Mouse (Mus musculus): Measurements from ENCODE around the gene Lrrc8b. TPM values are rescaled to one million over a fixed set of nuclear protein-coding genes. Genes with fewer than 3 reads are reported as not detected.

The Lrrc8b gene
- polyA plus RNA-seq, 1 experiment from 2014 or later: 6.1 TPM

DNA sequence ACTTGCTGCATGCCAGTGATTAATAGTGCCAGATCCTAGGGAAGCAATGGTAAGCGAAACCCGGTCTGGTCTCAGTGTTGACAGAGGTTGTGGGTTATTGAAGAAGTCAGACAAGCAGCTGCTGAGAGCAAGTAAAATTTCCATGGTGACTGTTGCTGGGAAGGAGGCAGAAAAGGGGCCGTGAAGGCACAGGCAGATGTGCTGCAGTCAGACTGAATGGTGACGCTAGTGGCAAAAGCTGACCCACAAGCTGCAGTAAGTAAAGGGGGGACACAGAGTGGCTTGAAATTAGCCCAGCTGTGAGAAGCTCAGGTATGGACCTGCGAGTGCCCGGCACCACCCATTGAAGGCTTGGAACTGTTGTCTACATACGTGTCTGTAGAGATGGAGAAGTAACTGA, 11.8 kb downstream of the Lrrc8b start:
- 81% methylated on average over 7 of the region's 7 CpGs for WGBS
- H3K27me3 ChIP-seq: no peaks in the 10 kb centered on the region
- no peaks in the 10 kb centered on the region for H3K4me1 ChIP-seq
- H3K4me3 ChIP-seq: no peak overlapping the region
- no peak overlapping the region for H3K4me2 ChIP-seq (replicated peaks)
- H3K27ac ChIP-seq: no peak overlapping the region
- no peaks in the 10 kb centered on the region for H3K9me3 ChIP-seq
- ATAC-seq (ENCODE audit: insufficient number of reproducible peaks, insufficient read depth, low FRiP score, low TSS enrichment): no peak
- peaks cover 4% of the 10 kb centered on the region; the same call in 1 of the 2 replicates for H3K36me3 ChIP-seq
- no peak overlapping the region for H3K9ac ChIP-seq

DNA sequence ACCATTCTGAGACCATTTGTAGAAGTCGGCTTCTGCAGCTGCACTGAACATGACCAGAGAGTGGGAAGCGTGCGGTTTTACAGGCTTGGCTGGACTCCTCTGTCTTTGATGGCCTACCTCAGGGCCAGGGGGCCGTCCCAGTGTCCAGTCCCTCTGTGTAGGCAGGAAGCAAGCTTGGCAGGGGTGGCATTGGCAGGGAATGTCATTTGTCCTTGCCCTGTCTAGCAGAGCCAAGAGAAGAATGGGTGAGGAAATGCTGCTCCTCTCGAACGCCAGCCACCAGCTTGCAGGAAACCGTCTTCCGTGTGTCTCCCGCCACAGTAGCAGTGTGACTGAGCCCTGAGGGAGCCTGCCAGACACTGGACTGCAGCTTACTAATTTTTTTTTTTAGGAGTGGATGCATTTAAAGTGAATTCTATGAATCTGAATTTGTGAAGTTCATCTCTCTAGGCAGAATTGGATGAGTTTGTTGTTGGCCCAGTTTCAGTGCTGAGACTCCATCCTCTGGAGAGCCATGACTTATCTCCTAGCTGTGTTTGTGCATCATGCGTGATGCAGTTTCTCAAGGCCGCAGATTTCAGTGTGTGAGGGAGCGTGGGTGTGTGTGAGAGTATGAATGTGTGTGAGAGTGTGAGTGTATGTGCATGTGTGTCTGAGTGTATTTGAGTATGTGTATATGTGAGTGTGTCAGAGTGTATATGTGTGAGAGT, 12.8 kb downstream of the Lrrc8b start:
- Histone ChIP-seq H3K4me2 (replicated peaks) (no peak overlapping the region), H3K9ac (no peak overlapping the region), H3K4me1 (no peaks in the 10 kb centered on the region), H3K4me3 (no peak overlapping the region), H3K36me3 (peaks cover 4% of the 10 kb centered on the region; the same call in 1 of the 2 replicates), H3K27ac (no peak overlapping the region), H3K9me3 (no peaks in the 10 kb centered on the region), H3K27me3 (no peaks in the 10 kb centered on the region)
- no peak for ATAC-seq (ENCODE audit: insufficient number of reproducible peaks, insufficient read depth, low FRiP score, low TSS enrichment)
- WGBS: 72% methylated on average over 12 of the region's 12 CpGs

DNA sequence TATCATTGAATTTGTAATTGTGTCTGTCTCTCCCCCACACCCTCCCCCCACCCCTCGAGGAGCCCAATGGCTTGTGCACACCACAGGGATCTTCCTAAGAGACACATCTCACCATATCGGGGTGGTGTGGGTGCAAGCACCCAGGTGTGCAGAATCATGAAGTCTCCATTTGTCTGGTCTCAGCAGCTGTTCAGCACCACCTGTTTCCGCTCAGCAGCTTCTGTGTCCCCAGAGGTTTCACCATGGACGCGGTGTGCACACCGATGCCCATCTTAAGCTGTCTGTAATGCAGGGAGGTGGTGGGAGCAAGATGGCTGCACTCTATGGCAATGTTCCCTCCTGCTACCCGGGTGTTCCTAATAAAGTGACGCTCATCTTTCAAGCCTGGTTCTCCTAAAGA, 14.6 kb downstream of the Lrrc8b start:
- Histone ChIP-seq H3K4me1 (no peaks in the 10 kb centered on the region), H3K27ac (no peak overlapping the region), H3K27me3 (no peaks in the 10 kb centered on the region), H3K9ac (no peak overlapping the region), H3K4me3 (no peak overlapping the region), H3K4me2 (replicated peaks) (no peak overlapping the region), H3K36me3 (no peaks in the 10 kb centered on the region), H3K9me3 (no peaks in the 10 kb centered on the region)
- 76% methylated on average over 8 of the region's 8 CpGs for WGBS
- no peak for ATAC-seq (ENCODE audit: insufficient number of reproducible peaks, insufficient read depth, low FRiP score, low TSS enrichment)

DNA sequence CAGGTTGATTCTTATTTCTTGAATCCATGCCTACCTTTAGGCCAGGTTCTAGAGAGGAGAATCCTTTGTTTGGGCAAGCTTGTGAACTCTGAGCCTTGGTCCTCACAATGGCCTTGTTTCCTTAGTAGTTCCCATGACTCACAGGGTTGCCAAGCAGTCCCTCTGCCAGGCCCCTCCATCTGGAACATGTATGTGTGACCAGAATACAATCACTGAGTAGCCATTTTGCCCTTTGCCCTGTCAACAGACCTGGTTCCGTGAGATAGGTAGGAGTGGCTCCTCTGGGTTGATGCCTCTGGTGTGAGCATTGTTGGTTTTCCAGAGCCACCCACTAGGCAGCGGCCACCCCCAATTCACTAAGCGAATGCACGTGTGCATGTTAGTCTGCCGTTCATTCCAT, 24.0 kb downstream of the Lrrc8b start:
- Histone ChIP-seq H3K9me3 (no peaks in the 10 kb centered on the region), H3K4me2 (replicated peaks) (no peak overlapping the region), H3K9ac (no peak overlapping the region), H3K27ac (no peak overlapping the region), H3K4me3 (no peak overlapping the region), H3K4me1 (no peaks in the 10 kb centered on the region), H3K36me3 (no peaks in the 10 kb centered on the region), H3K27me3 (no peaks in the 10 kb centered on the region)
- no peak for ATAC-seq (ENCODE audit: insufficient number of reproducible peaks, insufficient read depth, low FRiP score, low TSS enrichment)
- WGBS: 84% methylated on average over 5 of the region's 5 CpGs

DNA sequence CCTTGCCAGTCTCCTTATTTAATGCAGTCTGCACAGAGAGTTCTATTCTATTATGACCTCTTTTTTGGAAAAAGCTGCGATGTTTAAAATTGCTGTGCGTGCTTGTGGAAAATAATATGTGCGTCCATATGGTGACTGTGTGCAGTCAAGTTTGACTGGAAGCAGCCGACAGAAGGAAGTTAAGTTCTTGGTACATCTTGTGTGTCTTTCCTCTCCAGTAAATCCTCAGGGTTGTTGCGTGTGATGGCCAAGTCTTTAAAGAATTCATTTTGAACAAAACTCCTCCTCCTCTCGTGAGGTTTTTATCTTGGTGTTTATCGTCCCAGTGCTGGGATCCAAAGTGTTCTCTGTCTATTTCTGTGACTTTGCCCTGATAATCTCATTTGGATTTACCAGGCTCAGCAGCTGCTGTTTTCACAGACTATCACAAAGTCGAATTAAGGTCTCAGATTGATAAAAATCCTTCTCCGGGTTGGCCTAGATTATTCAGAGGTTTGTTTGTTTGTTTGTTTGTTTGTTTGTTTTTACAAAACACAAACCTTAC, 25.5 kb downstream of the Lrrc8b start:
- WGBS: 81% methylated on average over 9 of the region's 9 CpGs
- Histone ChIP-seq H3K9ac (no peak overlapping the region), H3K4me1 (no peaks in the 10 kb centered on the region), H3K4me2 (replicated peaks) (no peak overlapping the region), H3K27ac (no peak overlapping the region), H3K4me3 (no peak overlapping the region), H3K36me3 (no peaks in the 10 kb centered on the region), H3K9me3 (no peaks in the 10 kb centered on the region), H3K27me3 (no peaks in the 10 kb centered on the region)
- no peak for ATAC-seq (ENCODE audit: insufficient number of reproducible peaks, insufficient read depth, low FRiP score, low TSS enrichment)

DNA sequence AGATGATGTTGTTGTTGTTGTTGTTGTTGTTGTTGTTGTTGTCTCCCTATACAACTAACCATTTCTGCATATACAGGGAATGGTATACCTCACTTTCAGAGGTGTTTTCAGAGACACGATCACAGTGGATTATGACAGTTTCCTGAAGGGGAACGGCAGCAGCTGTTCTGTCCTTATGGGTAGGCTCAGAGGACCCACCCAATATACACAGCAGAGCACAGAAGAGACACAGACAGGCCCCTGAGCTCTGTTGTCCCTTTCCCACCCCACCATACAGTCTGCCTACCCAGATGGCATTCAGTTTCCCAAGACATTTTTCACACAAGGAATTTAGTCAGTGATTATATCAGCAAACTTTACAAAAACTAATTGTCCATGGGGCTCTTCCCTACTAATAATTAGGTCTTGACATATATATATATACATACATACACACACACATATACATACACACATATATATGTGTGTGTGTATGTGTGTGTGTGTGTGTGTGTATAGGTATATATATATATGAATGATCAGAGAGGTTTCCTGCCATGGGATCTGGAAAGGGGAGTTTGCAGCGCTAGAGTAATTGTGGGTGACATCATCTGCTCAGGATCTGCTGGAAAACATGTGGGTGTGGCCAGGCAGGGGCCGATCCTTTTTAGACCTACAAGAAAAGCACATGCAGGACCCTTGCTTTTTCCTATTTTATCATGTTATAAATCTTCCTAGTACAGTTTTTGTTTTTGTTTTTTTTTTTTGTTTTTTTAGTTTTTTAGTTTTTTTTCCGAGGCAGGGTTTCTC, 26.8 kb downstream of the Lrrc8b start:
- Histone ChIP-seq H3K4me2 (replicated peaks) (no peak overlapping the region), H3K4me3 (no peak overlapping the region), H3K36me3 (no peaks in the 10 kb centered on the region), H3K9me3 (no peaks in the 10 kb centered on the region), H3K4me1 (no peaks in the 10 kb centered on the region), H3K27me3 (no peaks in the 10 kb centered on the region), H3K9ac (no peak overlapping the region), H3K27ac (no peak overlapping the region)
- ATAC-seq (ENCODE audit: insufficient number of reproducible peaks, insufficient read depth, low FRiP score, low TSS enrichment): no peak
- 77% methylated on average over 5 of the region's 5 CpGs for WGBS

DNA sequence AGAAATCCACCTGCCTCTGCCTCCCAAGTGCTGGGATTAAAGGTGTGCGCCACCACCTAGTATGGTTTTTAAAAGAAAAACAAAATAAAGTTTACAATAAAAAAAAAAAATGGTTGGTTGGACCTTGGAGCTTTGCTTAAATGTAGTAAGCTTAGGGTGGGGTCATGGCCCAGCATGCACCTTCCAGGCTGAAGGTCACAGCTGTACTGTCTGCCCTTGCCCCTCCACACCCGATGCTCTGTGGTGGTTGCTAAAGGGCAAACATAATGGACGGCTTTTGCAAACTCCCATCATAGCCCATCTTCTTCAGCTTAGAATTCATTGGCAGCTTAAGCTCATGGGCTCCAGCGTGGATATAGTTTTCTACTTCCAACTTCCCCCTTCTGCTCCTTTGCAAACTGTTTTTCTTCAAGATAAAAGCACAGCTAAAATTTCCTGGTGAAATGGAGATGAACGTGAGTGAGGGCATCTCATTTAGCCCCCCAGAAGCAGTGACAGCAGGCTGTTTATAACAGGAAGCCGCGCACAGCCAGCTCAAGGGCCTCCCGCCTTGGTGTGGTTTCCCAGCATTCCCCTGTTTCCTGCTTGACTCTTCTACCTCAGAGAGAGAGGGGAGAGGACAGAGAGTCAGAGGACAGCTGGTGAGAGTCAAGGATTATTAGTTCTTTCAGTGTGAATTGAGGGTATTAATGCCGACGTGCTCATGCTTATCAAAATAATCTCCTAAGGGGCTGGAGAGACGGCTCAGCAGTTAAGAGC, 27.7 kb downstream of the Lrrc8b start:
- H3K9ac ChIP-seq: no peak overlapping the region
- no peak for ATAC-seq (ENCODE audit: insufficient number of reproducible peaks, insufficient read depth, low FRiP score, low TSS enrichment)
- no peak overlapping the region for H3K4me2 ChIP-seq (replicated peaks)
- 56% methylated on average over 11 of the region's 11 CpGs for WGBS
- no peaks in the 10 kb centered on the region for H3K27me3 ChIP-seq
- no peaks in the 10 kb centered on the region for H3K9me3 ChIP-seq
- H3K4me3 ChIP-seq: no peak overlapping the region
- no peak overlapping the region for H3K27ac ChIP-seq
- no peaks in the 10 kb centered on the region for H3K36me3 ChIP-seq
- H3K4me1 ChIP-seq: no peaks in the 10 kb centered on the region

DNA sequence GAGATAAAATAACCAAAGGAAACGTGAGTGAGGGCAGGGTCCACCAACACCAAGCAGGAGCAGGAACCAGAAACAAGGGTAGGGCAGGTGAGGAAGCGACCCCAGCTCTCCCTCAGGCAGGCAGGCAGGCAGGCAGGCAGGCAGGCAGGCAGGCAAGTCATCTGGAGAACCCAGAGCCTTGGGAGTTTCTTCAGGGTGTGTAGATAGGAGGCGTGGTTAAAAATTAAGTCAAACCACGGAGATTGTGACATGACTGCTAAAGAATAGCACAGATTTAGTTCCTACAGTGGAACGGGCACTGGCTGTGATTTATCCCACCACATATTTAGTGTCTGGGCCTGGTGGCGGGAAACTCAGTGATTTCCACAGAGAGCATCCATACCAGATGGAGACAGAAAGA, 30.1 kb downstream of the Lrrc8b start:
- H3K27me3 ChIP-seq: no peaks in the 10 kb centered on the region
- no peak overlapping the region for H3K9ac ChIP-seq
- H3K4me3 ChIP-seq: no peak overlapping the region
- ATAC-seq (ENCODE audit: insufficient number of reproducible peaks, insufficient read depth, low FRiP score, low TSS enrichment): no peak
- no peaks in the 10 kb centered on the region for H3K4me1 ChIP-seq
- no peaks in the 10 kb centered on the region for H3K36me3 ChIP-seq
- no peak overlapping the region for H3K4me2 ChIP-seq (replicated peaks)
- H3K27ac ChIP-seq: no peak overlapping the region
- no peaks in the 10 kb centered on the region for H3K9me3 ChIP-seq
- 73% methylated on average over 6 of the region's 6 CpGs for WGBS

DNA sequence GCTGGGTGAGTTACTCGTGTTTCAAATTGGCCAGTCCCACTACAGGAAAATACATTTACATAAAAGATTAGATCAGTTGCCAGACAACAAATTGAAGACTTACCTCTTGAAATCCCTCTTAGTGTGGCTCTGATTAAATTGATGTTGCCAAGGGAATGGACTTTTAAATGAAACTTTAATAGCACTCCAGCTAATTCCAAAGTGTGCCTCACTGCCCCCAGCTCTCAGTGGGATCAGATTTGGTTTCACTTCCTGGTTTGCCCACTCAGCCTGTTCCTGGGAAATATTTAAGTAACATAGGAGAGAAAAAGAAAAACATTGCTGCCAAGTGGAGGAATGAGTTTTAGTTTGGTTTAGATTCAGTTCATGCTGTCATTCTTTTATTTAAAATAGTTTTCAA, 38.5 kb downstream of the Lrrc8b start:
- Histone ChIP-seq H3K4me2 (replicated peaks) (no peak overlapping the region), H3K36me3 (no peaks in the 10 kb centered on the region), H3K4me1 (no peaks in the 10 kb centered on the region), H3K27ac (no peak overlapping the region), H3K9me3 (no peaks in the 10 kb centered on the region), H3K4me3 (no peak overlapping the region), H3K9ac (no peak overlapping the region), H3K27me3 (no peaks in the 10 kb centered on the region)
- ATAC-seq (ENCODE audit: insufficient number of reproducible peaks, insufficient read depth, low FRiP score, low TSS enrichment): no peak
- 37% methylated on average over 1 of the region's 1 CpGs for whole genome bisulfite sequencing

DNA sequence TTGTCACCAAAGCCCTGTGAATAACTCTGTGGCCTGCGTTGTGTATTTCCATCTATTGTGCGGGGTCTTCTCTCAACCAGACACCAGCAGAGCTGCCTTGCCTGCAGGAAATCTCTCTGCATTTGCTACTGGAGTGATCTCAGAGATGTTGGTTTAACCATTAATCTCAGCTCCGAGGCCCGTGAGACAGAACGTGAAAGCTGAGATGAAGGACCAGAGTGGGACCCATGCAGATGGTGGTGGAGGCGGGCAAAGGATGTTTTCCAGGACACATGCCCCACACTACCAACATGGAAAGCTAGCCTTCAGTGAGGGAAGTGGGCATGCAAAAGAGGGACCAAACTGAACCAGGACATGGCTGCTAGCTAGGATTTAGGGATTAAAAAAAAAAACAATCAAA, 43.5 kb downstream of the Lrrc8b start:
- no peaks in the 10 kb centered on the region for H3K36me3 ChIP-seq
- H3K4me2 ChIP-seq (replicated peaks): no peak overlapping the region
- no peaks in the 10 kb centered on the region for H3K9me3 ChIP-seq
- 84% methylated on average over 6 of the region's 6 CpGs for WGBS
- no peak for ATAC-seq (ENCODE audit: insufficient number of reproducible peaks, insufficient read depth, low FRiP score, low TSS enrichment)
- H3K27ac ChIP-seq: no peak overlapping the region
- no peak overlapping the region for H3K9ac ChIP-seq
- no peaks in the 10 kb centered on the region for H3K4me1 ChIP-seq
- no peaks in the 10 kb centered on the region for H3K27me3 ChIP-seq
- H3K4me3 ChIP-seq: no peak overlapping the region

DNA sequence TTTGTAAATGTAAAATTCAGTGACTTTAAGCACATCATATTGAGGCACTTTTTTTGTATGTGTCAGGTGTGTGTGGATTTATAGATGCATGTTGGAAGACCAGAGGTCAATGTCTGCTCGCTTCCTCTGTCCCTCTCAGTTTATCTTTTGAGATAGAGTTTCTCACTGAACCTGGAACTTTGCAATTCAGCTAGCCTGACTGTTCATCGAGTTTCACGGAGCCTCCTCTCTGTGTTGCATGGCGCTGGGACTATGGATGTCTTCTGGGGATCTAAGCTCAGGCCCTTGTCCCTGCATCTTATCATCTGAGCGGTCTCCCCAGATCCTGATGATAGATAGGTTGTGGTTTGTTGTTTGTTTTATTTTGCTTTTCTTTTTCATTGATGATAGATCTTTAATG, 45.0 kb downstream of the Lrrc8b start:
- H3K36me3 ChIP-seq: no peaks in the 10 kb centered on the region
- ATAC-seq (ENCODE audit: insufficient number of reproducible peaks, insufficient read depth, low FRiP score, low TSS enrichment): no peak
- H3K27me3 ChIP-seq: no peaks in the 10 kb centered on the region
- no peaks in the 10 kb centered on the region for H3K9me3 ChIP-seq
- no peaks in the 10 kb centered on the region for H3K4me1 ChIP-seq
- 80% methylated on average over 5 of the region's 5 CpGs for WGBS
- H3K4me3 ChIP-seq: no peak overlapping the region
- no peak overlapping the region for H3K4me2 ChIP-seq (replicated peaks)
- no peak overlapping the region for H3K9ac ChIP-seq
- no peak overlapping the region for H3K27ac ChIP-seq

Data from embryonic facial prominence, embryonic 12.5 days (tissue).